In the genomic region with DNA sequence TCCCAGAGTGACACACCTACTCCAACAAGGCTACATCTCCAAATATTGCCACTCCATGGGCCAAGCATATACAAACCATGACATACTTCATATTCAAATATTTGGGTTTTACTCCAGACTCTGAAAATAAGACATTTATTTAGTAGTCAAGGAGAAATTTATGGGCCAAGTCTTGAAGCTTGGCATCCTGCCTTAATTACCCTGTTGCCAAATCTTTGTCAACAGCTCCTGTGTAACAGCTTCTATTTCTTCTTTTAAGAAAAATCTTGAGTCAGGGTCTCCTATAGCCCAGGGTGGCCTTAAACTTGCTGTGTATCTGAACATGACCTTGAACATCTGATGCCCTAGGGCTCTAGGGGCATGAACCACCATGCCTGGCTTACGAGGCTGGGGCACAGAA, we compare ENCODE assay signal across 12 mouse cellular contexts.
"Had no signal": no experiment of that assay in that cellular context is flagged by ENCODE, and none has a peak within 500 bp of the region (broad histone marks: within the 10 kb centered on the region; RNA-seq: fewer than 3 reads in every experiment).

No protein-coding gene starts in this region.

- DNase-seq: kidney, adult 18-20 months; kidney, adult 9 months; kidney, postnatal 14 days; layer of hippocampus, adult 9-11 months; liver; liver, postnatal 0 days; lung, postnatal 10 days; retina, postnatal 1 day; right cerebral cortex, postnatal 25 days; spleen, adult 18-20 months; thymus, adult 18-20 months; thymus, postnatal 36 days had no signal
